Mouse (Mus musculus) cerebral cortex, adult 2 months (tissue): Measurements from ENCODE around the gene Nostrin.

Source experiments
- WGBS: fragments of 180-500 bp; shearing (Covaris S2); methylation state at CpG from one replicate; pipeline ENCODE4 v1.1.7; 2018; 5-methylcytosine and 5-hydroxymethylcytosine counted together

The Nostrin gene

GRCm38 (mm10) chr2:69129425-69130210 is 6.0 kb upstream of the Nostrin start:
- 86% methylated on average over 7 of the region's 7 CpGs for WGBS

- WGBS = 86% methylated on average over 3 of the region's 3 CpGs
Observed at GRCm38 (mm10) chr2:69132046-69132445, 3.6 kb upstream of the Nostrin start.

- WGBS = 87% methylated on average over 5 of the region's 5 CpGs
Observed at GRCm38 (mm10) chr2:69132488-69133040, 3.0 kb upstream of the Nostrin start.

GRCm38 (mm10) chr2:69134186-69134585 is 1.4 kb upstream of the Nostrin start:
- 86% methylated on average over 1 of the region's 1 CpGs for WGBS

- WGBS = 71% methylated on average over 9 of the region's 9 CpGs
Observed at GRCm38 (mm10) chr2:69134937-69135336, 663 bp upstream of the Nostrin start.

- 73% methylated on average over 10 of the region's 10 CpGs for WGBS
Observed at GRCm38 (mm10) chr2:69137406-69138084, 1.9 kb downstream of the Nostrin start.

GRCm38 (mm10) chr2:69138759-69139158 is 3.2 kb downstream of the Nostrin start:
- WGBS = 29% methylated on average over 4 of the region's 4 CpGs

GRCm38 (mm10) chr2:69140215-69140614 is 4.6 kb downstream of the Nostrin start:
- WGBS = 75% methylated on average over 2 of the region's 2 CpGs

GRCm38 (mm10) chr2:69140816-69141215 is 5.2 kb downstream of the Nostrin start:
- WGBS = 80% methylated on average over 4 of the region's 4 CpGs

- WGBS = 74% methylated on average over 3 of the region's 3 CpGs
Observed at GRCm38 (mm10) chr2:69148691-69149090, 13.1 kb downstream of the Nostrin start.

GRCm38 (mm10) chr2:69149154-69149553 is 13.6 kb downstream of the Nostrin start:
- WGBS = 78% methylated on average over 10 of the region's 10 CpGs

- WGBS = 75% methylated on average over 5 of the region's 5 CpGs
Observed at GRCm38 (mm10) chr2:69150841-69151240, 15.2 kb downstream of the Nostrin start.

GRCm38 (mm10) chr2:69155861-69156260 is 20.3 kb downstream of the Nostrin start:
- 78% methylated on average over 3 of the region's 3 CpGs for WGBS

- 55% methylated on average over 7 of the region's 7 CpGs for WGBS
Observed at GRCm38 (mm10) chr2:69156283-69156682, 20.7 kb downstream of the Nostrin start.

- WGBS = 61% methylated on average over 9 of the region's 9 CpGs
Observed at GRCm38 (mm10) chr2:69170395-69171077, 34.9 kb downstream of the Nostrin start.

GRCm38 (mm10) chr2:69175296-69175695 is 39.7 kb downstream of the Nostrin start:
- 53% methylated on average over 5 of the region's 5 CpGs for WGBS

- 94% methylated on average over 4 of the region's 4 CpGs for WGBS
Observed at GRCm38 (mm10) chr2:69179721-69180120, 44.1 kb downstream of the Nostrin start.

GRCm38 (mm10) chr2:69187990-69188389 is 52.4 kb downstream of the Nostrin start:
- 98% methylated on average over 2 of the region's 2 CpGs for WGBS

GRCm38 (mm10) chr2:69188732-69189131 is 53.1 kb downstream of the Nostrin start:
- WGBS = 54% methylated on average over 6 of the region's 6 CpGs

GRCm38 (mm10) chr2:69189222-69189621 is 53.6 kb downstream of the Nostrin start:
- 92% methylated on average over 4 of the region's 4 CpGs for WGBS

- 87% methylated on average over 5 of the region's 5 CpGs for WGBS
Observed at GRCm38 (mm10) chr2:69191059-69191458, 55.5 kb downstream of the Nostrin start.

GRCm38 (mm10) chr2:69193555-69193954 is 58.0 kb downstream of the Nostrin start:
- 78% methylated on average over 5 of the region's 5 CpGs for WGBS
